Mouse (Mus musculus): Measurements from ENCODE around the gene D430041D05Rik.

The D430041D05Rik gene

GRCm38 (mm10) chr2:104407913-104408312, 2.9 kb downstream of the D430041D05Rik start:
- peak in 1 of 2 experiments; percentile 54 for DNase-seq

- DNase-seq, result no peak
Measured at GRCm38 (mm10) chr2:104404036-104404435, 6.8 kb downstream of the D430041D05Rik start.

- DNase-seq, result peak in 1 of 2 experiments; percentile 18
Measured at GRCm38 (mm10) chr2:104398651-104399290, 12.0 kb downstream of the D430041D05Rik start.

- DNase-seq, result no peak
Measured at GRCm38 (mm10) chr2:104395961-104396360, 14.9 kb downstream of the D430041D05Rik start.

- DNase-seq, result no peak
Measured at GRCm38 (mm10) chr2:104394769-104395168, 16.0 kb downstream of the D430041D05Rik start.

- DNase-seq, result no peak
Measured at GRCm38 (mm10) chr2:104392700-104393312, 18.0 kb downstream of the D430041D05Rik start.

- peak; percentile 77 to 89 for DNase-seq
Measured at GRCm38 (mm10) chr2:104389231-104389630, 21.6 kb downstream of the D430041D05Rik start.

GRCm38 (mm10) chr2:104385941-104386340, 24.9 kb downstream of the D430041D05Rik start:
- DNase-seq, result no peak

- no peak for DNase-seq
Measured at GRCm38 (mm10) chr2:104383589-104383988, 27.2 kb downstream of the D430041D05Rik start.

- DNase-seq, result no peak
Measured at GRCm38 (mm10) chr2:104382813-104383212, 28.0 kb downstream of the D430041D05Rik start.

- peak; percentile 80 to 88 for DNase-seq
Measured at GRCm38 (mm10) chr2:104379304-104379703, 31.5 kb downstream of the D430041D05Rik start.

GRCm38 (mm10) chr2:104378791-104379190, 32.0 kb downstream of the D430041D05Rik start:
- peak in 1 of 2 experiments; percentile 51 for DNase-seq

- no peak for DNase-seq
Measured at GRCm38 (mm10) chr2:104377990-104378389, 32.8 kb downstream of the D430041D05Rik start.

- no peak for DNase-seq
Measured at GRCm38 (mm10) chr2:104372156-104372555, 38.7 kb downstream of the D430041D05Rik start.

- DNase-seq, result no peak
Measured at GRCm38 (mm10) chr2:104371606-104372130, 39.1 kb downstream of the D430041D05Rik start.

- DNase-seq, result peak; percentile 83 to 87
Measured at GRCm38 (mm10) chr2:104367836-104368298, 42.9 kb downstream of the D430041D05Rik start.

GRCm38 (mm10) chr2:104367291-104367690, 43.5 kb downstream of the D430041D05Rik start:
- DNase-seq, result no peak

- peak in 1 of 2 experiments; percentile 53 for DNase-seq
Measured at GRCm38 (mm10) chr2:104359305-104359704, 51.5 kb downstream of the D430041D05Rik start.

- DNase-seq, result peak; percentile 40 to 54
Measured at GRCm38 (mm10) chr2:104358881-104359280, 51.9 kb downstream of the D430041D05Rik start.

- DNase-seq, result no peak
Measured at GRCm38 (mm10) chr2:104356531-104356930, 54.3 kb downstream of the D430041D05Rik start.

GRCm38 (mm10) chr2:104354117-104354516, 56.7 kb downstream of the D430041D05Rik start:
- DNase-seq, result no peak

- DNase-seq, result no peak
Measured at GRCm38 (mm10) chr2:104352204-104352493, 58.7 kb downstream of the D430041D05Rik start.

- no peak for DNase-seq
Measured at GRCm38 (mm10) chr2:104351415-104352203, 59.2 kb downstream of the D430041D05Rik start.

Measured in cerebellum, postnatal 14 days (tissue).